Mouse (Mus musculus): Measurements from ENCODE around the gene Fam49a. TPM values are rescaled to one million over a fixed set of nuclear protein-coding genes. Genes with fewer than 3 reads are reported as not detected.

The Fam49a gene
- 0.16 and 0.93 TPM in 2 replicates for polyA plus RNA-seq (2012; rRNA removed)

GRCm38 (mm10) chr12:12261987-12262971 lies at the start of gene Fam49a:
Gene Fam49a (plus strand): TSS chr12:12262139.

